Mouse (Mus musculus) ES-CJ7 (cell line): ENCODE results near the gene Tbc1d22b.
"Not testable (repeated sequence)": the region's sequence is repeated elsewhere in the genome, so short reads cannot be mapped to it uniquely, and the experiment has no call there.

Experiments used
- DNase-seq: peaks from one replicate; pipeline ENCODE4 v3.0.0; 2011; ENCODE audit warnings: low read depth, low spot score

Tbc1d22b gene

GRCm38 (mm10) chr17:29549543-29550428 is at the start of gene Tbc1d22b, which contains the start of gene Gm17657:
TSS of gene Tbc1d22b (plus strand) at chr17:29549785.
TSS of gene Gm17657 (minus strand) at chr17:29549638.
- DNase-seq: peak; percentile 93

- DNase-seq: no peak
Measured at GRCm38 (mm10) chr17:29500243-29500740, 49.3 kb upstream of the Tbc1d22b start.

GRCm38 (mm10) chr17:29500802-29501469 is 48.6 kb upstream of the Tbc1d22b start:
- no peak for DNase-seq

- DNase-seq: no peak
Measured at GRCm38 (mm10) chr17:29502005-29502668, 47.4 kb upstream of the Tbc1d22b start.

GRCm38 (mm10) chr17:29502669-29503665 is 46.6 kb upstream of the Tbc1d22b start:
- DNase-seq: no peak

GRCm38 (mm10) chr17:29503700-29504099 is 45.9 kb upstream of the Tbc1d22b start:
- peak; percentile 61 for DNase-seq

- no peak for DNase-seq
Measured at GRCm38 (mm10) chr17:29508927-29509608, 40.5 kb upstream of the Tbc1d22b start.

GRCm38 (mm10) chr17:29510691-29511090 is 38.9 kb upstream of the Tbc1d22b start:
- DNase-seq: peak; percentile 42

- DNase-seq: peak; percentile 81
Measured at GRCm38 (mm10) chr17:29513044-29513730, 36.4 kb upstream of the Tbc1d22b start.

- peak; percentile 82 for DNase-seq
Measured at GRCm38 (mm10) chr17:29514435-29514834, 35.1 kb upstream of the Tbc1d22b start.

GRCm38 (mm10) chr17:29518665-29519064 is 30.9 kb upstream of the Tbc1d22b start:
- DNase-seq: not testable (repeated sequence)

GRCm38 (mm10) chr17:29519731-29520130 is 29.9 kb upstream of the Tbc1d22b start:
- peak; percentile 84 for DNase-seq

- peak; percentile 51 for DNase-seq
Measured at GRCm38 (mm10) chr17:29525613-29526012, 24.0 kb upstream of the Tbc1d22b start.

GRCm38 (mm10) chr17:29528568-29529187 is 20.9 kb upstream of the Tbc1d22b start:
- peak; percentile 43 for DNase-seq

- no peak for DNase-seq
Measured at GRCm38 (mm10) chr17:29530508-29530907, 19.1 kb upstream of the Tbc1d22b start.

GRCm38 (mm10) chr17:29531278-29531677 is 18.3 kb upstream of the Tbc1d22b start:
- DNase-seq: peak; percentile 76

GRCm38 (mm10) chr17:29531757-29532384 is 17.7 kb upstream of the Tbc1d22b start:
- no peak for DNase-seq

GRCm38 (mm10) chr17:29533866-29534265 is 15.7 kb upstream of the Tbc1d22b start:
- DNase-seq: no peak
